Mouse (Mus musculus): ENCODE measurements around the gene Sp2. TPM values are rescaled to one million over a fixed set of nuclear protein-coding genes. Genes with fewer than 3 reads are reported as not detected.

The Sp2 gene
- polyA plus RNA-seq, 1 experiment, result 12.3 TPM

DNA sequence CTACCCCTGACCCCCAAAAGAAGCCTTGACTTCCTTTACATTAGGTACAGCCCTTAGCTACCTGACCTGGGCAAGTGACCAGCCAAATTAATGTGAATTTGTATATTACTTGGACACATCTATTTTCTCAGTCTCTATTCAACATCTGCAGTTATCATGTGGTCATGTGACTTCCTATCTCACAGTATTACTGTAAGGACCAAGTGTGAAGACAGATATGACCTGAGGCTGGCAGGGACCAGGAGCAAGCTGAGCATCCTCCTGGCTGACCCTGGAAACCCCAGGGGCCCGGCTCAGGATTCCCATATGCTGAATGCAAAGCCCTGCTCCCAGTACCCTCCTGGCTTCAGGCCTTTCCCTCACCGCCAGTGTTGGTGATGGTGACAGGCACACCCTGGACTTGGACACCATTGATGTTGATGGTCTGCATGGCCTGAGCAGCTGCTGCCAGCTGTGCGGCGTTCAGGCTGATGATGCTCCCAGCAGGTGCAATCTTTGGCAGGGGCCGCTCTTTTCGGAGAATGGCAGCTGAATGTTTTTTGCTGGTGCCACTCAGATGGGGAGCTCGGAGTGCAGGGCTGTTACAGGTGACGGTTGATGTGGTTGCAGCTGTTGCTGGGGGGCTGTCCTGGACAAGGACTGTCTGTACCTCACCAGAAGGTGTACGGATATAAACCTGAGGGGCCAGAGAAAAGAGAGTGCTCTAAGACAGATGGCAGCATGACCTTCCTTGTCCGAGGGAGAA lies 25.5 kb downstream of the Sp2 start:
- no peak overlapping the region for H3K4me3 ChIP-seq (ENCODE audit: insufficient read depth, low read length)
- H3K27ac ChIP-seq (ENCODE audit: insufficient read depth, low read length), result no peak overlapping the region
- TF ChIP-seq POLR2A (IDR thresholded peaks at IDR 0.05; ENCODE audit: low read depth, low read length) (no peak), CTCF (IDR thresholded peaks at IDR 0.05; ENCODE audit: borderline replicate concordance, insufficient read depth, low read length) (no peak)
- no peaks in the 10 kb centered on the region for H3K4me1 ChIP-seq (ENCODE audit: control insufficient read depth, insufficient read depth, low read length)

DNA sequence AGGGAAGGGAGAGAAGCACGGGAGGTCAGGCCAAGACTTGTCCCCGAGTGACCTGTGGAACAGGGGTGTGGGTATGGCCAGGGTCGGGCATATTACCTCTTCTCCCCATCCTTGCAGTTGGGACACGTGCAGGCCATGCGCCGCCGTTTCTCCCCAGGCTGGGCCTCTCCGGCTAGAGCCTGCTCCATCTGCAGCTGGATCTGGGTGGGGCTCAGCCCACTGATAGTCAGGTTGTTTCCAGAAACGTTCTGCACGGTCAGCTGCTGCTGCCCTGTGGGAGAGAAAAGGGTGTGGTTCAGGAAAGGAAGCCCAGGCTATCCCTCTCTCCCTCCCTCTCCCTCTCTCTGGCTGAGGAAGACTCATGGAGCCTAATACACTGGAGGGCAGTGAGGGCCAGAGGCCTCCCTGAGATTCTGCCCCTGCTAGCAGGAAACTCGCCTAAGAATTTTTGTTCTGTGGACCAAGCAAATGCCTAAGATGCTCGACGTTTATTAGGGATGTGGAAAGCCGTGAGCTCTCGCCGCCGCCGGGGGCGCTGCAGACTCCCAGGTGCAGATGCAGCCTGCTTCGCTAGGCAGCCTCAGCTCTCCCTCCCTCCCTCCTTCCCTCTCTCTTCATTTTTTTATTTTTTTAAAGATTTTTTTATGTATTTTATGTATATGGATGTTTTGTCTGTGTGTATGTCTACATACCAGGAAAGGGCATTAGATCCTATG lies 26.6 kb downstream of the Sp2 start:
- H3K4me3 ChIP-seq (ENCODE audit: insufficient read depth, low read length), result no peak overlapping the region
- no peak for TF ChIP-seq POLR2A (IDR thresholded peaks at IDR 0.05; ENCODE audit: low read depth, low read length)
- TF ChIP-seq CTCF (IDR thresholded peaks at IDR 0.05; ENCODE audit: borderline replicate concordance, insufficient read depth, low read length), result peak; percentile 57
- no peak overlapping the region for H3K27ac ChIP-seq (ENCODE audit: insufficient read depth, low read length)
- no peaks in the 10 kb centered on the region for H3K4me1 ChIP-seq (ENCODE audit: control insufficient read depth, insufficient read depth, low read length)

DNA sequence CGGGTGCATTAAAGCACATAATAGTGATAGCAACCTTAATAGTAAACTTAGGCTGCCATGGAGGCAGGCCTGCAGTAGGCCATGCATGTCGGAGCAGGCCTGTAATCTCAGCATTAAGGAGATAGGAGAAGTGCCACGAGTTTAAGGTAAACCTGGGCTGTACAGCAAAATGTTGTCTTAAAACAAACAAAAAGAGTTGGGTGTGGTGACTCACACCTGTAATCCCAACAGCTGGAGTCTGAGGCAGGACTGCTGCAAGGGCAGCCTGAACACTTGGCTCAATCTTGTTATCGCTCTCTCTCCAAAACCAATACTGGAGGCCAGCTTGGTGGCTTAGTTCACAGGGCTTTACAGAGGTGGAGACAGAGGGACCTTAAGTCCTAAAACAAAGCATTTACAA lies 27.7 kb downstream of the Sp2 start:
- no peak overlapping the region for H3K4me3 ChIP-seq (ENCODE audit: insufficient read depth, low read length)
- H3K4me1 ChIP-seq (ENCODE audit: control insufficient read depth, insufficient read depth, low read length), result no peaks in the 10 kb centered on the region
- H3K27ac ChIP-seq (ENCODE audit: insufficient read depth, low read length), result no peak overlapping the region
- TF ChIP-seq POLR2A (IDR thresholded peaks at IDR 0.05; ENCODE audit: low read depth, low read length), result no peak
- TF ChIP-seq CTCF (IDR thresholded peaks at IDR 0.05; ENCODE audit: borderline replicate concordance, insufficient read depth, low read length), result no peak

DNA sequence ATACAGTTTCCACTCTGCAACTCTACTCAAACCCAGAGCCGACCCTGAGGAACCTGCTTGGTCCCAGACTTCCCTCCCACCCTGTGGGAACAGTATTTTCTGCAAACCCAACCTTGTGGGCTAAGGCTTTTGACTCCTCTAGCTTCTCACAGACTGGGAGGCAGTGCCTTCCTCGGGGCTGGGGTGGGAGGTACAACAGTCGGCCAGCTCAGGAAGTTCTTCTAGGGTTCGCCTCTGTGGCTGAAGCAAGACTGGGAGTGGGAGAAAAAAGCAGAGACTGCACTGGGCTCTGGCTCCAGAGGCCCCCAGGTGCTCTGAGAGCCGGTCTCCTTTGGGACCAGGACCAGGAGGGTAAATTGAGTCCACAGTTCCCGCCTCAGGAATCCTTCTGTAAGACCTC lies 29.9 kb downstream of the Sp2 start:
- Histone ChIP-seq H3K4me1 (ENCODE audit: control insufficient read depth, insufficient read depth, low read length) (no peaks in the 10 kb centered on the region), H3K4me3 (ENCODE audit: insufficient read depth, low read length) (no peak overlapping the region), H3K27ac (ENCODE audit: insufficient read depth, low read length) (no peak overlapping the region)
- no peak for TF ChIP-seq POLR2A (IDR thresholded peaks at IDR 0.05; ENCODE audit: low read depth, low read length)

DNA sequence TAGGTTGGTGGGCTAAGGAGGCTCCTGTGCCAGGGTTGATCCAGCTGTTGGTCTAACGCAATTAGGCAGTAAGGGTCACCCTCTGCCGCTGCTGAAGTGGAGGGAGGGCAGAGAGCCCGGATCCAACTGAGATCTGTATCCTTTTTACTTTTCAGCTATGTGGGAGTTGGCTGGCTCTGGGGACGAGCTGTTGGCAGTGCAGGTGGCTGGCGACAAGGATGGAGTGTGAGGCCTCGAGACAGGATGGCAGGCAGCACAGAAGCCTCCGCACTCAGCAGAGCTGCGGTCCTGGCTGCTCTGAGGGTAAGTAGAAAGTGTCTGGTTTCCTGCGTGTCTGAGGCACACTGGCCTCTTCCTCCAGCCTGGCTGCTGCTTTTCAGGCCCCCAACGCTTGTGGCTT lies 30.3 kb downstream of the Sp2 start:
- H3K4me1 ChIP-seq (ENCODE audit: control insufficient read depth, insufficient read depth, low read length), result no peaks in the 10 kb centered on the region
- H3K27ac ChIP-seq (ENCODE audit: insufficient read depth, low read length), result no peak overlapping the region
- H3K4me3 ChIP-seq (ENCODE audit: insufficient read depth, low read length), result no peak overlapping the region
- TF ChIP-seq POLR2A (IDR thresholded peaks at IDR 0.05; ENCODE audit: low read depth, low read length) (no peak), CTCF (IDR thresholded peaks at IDR 0.05; ENCODE audit: borderline replicate concordance, insufficient read depth, low read length) (no peak)

DNA sequence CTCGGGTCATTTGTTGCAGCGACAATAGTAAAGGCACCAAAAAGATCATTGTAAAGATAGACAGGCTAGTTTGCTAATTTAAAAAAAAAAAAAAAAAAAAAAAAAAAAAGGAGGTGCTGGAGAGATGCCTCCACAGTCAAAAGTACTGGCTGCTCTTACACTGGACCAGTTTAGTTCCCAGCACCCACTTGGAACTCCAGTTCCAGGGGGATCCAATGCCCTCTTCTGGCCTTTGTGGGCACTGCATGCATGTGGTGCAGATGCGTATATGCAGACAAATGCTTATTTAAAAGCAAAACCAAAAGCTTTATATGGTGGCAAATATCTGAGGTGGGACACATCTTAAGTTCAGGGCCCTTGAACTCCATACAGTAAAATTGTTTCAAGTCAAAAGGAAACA lies 32.0 kb downstream of the Sp2 start:
- TF ChIP-seq POLR2A (IDR thresholded peaks at IDR 0.05; ENCODE audit: low read depth, low read length) (no peak), CTCF (IDR thresholded peaks at IDR 0.05; ENCODE audit: borderline replicate concordance, insufficient read depth, low read length) (no peak)

DNA sequence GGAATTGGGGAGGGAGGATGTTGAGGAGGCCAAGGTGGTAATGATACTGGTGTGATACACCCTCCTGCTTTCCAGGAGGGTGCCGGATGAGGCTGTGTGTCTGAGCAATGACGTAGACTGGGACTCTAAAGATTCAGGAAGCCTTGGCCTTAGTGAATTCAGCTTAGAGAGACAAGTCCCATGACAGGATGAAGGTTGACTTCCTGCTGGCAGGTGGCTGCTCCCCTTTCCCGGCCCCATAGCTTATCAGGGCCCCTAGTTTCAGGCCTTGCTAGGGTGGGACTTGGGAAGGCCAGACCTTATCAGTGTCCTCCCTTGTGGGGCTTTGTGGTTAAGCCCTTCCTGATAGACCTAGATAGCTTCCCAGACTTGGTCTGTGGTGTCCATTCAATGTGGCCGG lies 34.9 kb downstream of the Sp2 start:
- no peak overlapping the region for H3K27ac ChIP-seq (ENCODE audit: insufficient read depth, low read length)
- H3K4me3 ChIP-seq (ENCODE audit: insufficient read depth, low read length), result no peak overlapping the region
- TF ChIP-seq CTCF (IDR thresholded peaks at IDR 0.05; ENCODE audit: borderline replicate concordance, insufficient read depth, low read length) (no peak), POLR2A (IDR thresholded peaks at IDR 0.05; ENCODE audit: low read depth, low read length) (no peak)
- no peaks in the 10 kb centered on the region for H3K4me1 ChIP-seq (ENCODE audit: control insufficient read depth, insufficient read depth, low read length)

More for the DNA sequence above, 32.0 kb downstream of the Sp2 start:
- H3K27ac ChIP-seq (ENCODE audit: insufficient read depth, low read length), result no peak overlapping the region
- no peak overlapping the region for H3K4me3 ChIP-seq (ENCODE audit: insufficient read depth, low read length)
- H3K4me1 ChIP-seq (ENCODE audit: control insufficient read depth, insufficient read depth, low read length), result no peaks in the 10 kb centered on the region

DNA sequence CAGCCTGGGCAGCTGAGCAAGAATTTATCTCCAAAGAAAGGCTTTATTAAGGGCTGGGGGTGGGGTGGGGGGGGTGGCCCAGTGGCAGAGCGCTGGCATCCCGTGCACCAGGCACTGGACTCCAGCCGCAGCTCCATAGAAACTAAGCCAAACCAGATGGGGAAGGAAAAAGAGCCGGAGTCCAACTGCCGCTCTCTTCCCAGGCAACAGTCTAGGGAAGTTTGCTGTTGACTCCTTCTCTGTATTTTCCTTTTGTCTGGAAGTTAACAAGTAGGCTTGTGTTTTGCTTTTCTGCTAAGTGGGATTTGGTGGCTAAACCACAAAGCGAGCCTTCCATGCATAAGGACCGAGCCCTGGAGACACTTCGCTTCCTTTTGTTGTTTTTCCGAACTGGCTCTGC lies 36.3 kb downstream of the Sp2 start:
- Histone ChIP-seq H3K4me3 (ENCODE audit: insufficient read depth, low read length) (no peak overlapping the region), H3K4me1 (ENCODE audit: control insufficient read depth, insufficient read depth, low read length) (no peaks in the 10 kb centered on the region), H3K27ac (ENCODE audit: insufficient read depth, low read length) (no peak overlapping the region)
- TF ChIP-seq POLR2A (IDR thresholded peaks at IDR 0.05; ENCODE audit: low read depth, low read length) (no peak), CTCF (IDR thresholded peaks at IDR 0.05; ENCODE audit: borderline replicate concordance, insufficient read depth, low read length) (no peak)

DNA sequence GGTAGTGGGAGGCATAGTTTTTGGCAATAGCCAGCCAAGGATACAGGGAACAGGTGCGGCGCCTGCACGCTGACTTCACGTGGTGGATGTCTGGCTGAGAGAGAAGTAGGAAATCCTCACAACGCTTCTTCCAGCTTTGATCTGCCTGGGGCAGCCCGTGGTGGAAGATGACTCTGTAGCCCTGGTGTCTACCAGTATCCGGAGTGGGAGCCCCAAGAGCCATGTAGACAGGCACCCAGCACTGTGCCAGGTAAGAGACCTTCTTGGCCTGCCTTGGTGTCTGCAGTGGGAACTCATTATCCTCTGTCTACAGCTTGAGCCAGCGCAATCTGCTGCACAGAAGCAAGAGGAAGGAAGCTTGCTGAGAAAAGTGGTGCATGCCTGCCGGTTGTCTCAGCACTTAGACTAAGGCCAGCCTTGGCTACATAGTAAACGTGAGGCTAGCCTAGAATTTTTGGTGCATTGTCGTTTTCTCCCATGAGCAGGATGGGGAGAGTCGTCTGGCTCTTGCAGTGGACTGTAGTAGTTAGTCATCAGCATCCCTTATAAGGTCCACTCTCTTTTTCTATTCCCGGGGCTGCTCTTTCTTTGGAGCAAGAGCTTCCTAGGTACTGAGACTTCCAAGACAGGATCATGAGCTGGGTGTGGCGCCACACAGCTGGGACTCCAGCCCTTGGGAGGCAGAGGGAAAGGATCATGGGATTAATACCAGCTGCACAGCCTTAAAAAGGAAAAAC lies 37.7 kb downstream of the Sp2 start:
- no peak overlapping the region for H3K4me3 ChIP-seq (ENCODE audit: insufficient read depth, low read length)
- TF ChIP-seq CTCF (IDR thresholded peaks at IDR 0.05; ENCODE audit: borderline replicate concordance, insufficient read depth, low read length) (no peak), POLR2A (IDR thresholded peaks at IDR 0.05; ENCODE audit: low read depth, low read length) (no peak)
- no peaks in the 10 kb centered on the region for H3K4me1 ChIP-seq (ENCODE audit: control insufficient read depth, insufficient read depth, low read length)
- no peak overlapping the region for H3K27ac ChIP-seq (ENCODE audit: insufficient read depth, low read length)
